Mouse (Mus musculus): Measurements from ENCODE around the gene Zfp654.
A peak's percentile ranks its signal among the peaks of the same experiment; 100 is the strongest.

Gene Zfp654

DNA sequence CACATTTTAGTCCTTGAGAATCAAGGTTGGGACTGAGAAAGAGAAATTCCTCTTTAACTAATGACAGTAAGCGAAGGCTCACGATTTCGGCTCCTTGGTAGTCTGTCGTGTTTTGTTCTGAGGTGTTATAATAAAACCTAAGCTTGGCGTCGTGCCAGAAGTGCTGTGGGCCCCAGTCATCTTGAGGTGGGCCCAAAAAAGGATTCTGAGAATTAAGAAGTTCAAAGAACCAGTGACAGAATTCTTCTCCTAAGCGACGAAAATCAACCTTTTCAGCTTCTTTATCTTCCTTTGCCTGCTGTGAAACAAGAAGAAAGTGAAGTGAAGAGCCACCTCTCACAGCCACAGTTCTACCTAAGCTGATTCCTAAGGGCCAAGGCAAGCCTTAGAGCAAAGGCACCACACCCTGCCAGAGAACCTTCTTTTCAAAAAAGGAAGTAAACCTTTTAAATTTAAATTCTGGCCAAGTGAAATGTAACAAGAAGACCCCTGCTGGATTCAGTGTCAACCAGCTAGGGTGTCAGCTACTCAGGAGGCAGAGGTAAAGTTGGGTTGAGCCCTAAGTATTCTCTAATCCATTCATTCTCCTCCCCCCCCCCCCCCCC, 84.7 kb downstream of the Zfp654 start:
- no peak for DNase-seq (ENCODE audit: low spot score in 2 of 2)

GRCm38 (mm10) chr16:64759245-64759626, 92.2 kb downstream of the Zfp654 start:
- no peak for DNase-seq (ENCODE audit: low spot score in 2 of 2)

GRCm38 (mm10) chr16:64758561-64759244, 92.7 kb downstream of the Zfp654 start:
- DNase-seq (ENCODE audit: low spot score in 2 of 2), result no peak

GRCm38 (mm10) chr16:64757666-64758400, 93.6 kb downstream of the Zfp654 start:
- no peak for DNase-seq (ENCODE audit: low spot score in 2 of 2)

DNA sequence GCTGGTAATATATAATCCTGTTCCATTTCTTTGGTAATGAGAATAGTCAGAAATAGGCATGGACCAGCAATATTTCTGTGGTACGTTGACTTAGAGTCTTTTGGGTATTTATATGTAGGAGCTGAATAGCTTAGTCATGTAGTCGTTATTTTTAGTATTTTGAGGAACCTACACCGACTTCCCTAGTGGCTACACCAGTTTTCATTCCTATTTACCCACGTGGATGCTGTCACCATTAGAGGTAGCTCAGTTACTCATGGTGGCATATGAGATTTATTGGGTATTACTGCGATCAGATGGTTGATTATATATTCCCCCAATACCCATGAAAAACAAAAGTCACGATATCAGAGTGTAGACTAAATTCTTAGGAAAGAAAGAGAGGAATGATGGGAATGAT, 95.1 kb downstream of the Zfp654 start:
- DNase-seq (ENCODE audit: low spot score in 2 of 2), result no peak

GRCm38 (mm10) chr16:64754743-64755139, 96.7 kb downstream of the Zfp654 start:
- no peak for DNase-seq (ENCODE audit: low spot score in 2 of 2)

DNA sequence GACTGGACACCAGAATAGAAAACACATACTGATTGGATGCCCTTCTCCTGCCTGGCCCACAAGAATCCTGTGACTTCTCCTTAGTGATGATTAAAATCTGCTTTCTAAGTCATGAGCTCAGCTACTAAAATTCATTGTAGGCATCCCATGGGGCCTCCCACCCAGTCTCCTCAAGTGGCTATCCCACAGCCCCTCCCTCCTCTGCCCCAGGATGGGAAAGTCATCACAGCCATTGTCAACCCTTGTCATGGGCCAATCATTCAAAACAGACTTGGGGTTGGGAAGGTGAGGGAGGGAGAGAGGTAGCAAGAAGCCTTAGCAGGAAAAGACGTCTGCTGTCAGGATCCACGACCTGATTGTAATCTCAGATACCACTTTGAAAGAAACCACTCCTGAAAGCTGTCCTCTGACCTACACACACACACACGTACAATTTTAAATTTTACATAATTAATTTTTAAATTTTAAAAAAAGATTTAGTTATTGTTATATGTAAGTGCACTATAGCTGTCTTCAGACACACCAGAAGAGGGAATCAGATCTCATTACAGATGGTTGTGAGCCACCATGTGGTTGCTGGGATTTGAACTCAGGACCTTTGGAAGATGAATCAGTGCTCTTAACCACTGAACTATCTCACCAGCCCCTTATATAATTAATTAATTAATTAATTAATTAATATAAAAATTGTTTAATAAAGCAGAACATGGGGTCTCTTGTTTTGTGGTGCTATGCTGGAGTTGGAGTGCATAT, 97.3 kb downstream of the Zfp654 start:
- DNase-seq (ENCODE audit: low spot score in 2 of 2), result no peak

DNA sequence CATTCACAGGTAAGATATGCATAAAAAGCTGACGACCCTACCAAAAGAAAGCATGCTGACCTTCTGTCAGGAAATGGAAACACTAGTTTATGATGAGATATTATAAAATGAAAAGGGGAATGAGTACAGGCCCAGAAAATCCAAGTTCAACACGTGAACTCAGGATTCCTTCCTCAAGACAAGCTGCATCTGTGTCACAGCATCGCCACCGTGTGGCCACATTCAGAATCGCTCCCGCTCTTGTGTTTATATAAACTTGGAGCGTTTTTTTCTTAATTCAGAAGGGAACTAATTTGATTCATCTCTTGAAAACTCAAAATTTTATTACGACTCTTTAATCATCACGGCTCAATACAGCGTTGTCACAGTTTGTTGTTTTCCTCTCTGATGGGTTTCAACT, 103.2 kb downstream of the Zfp654 start:
- peak; percentile 31 to 81 for DNase-seq (ENCODE audit: low spot score in 2 of 2)

- no peak for DNase-seq (ENCODE audit: low spot score in 2 of 2)
Observed at GRCm38 (mm10) chr16:64745089-64745488, 106.4 kb downstream of the Zfp654 start.

- DNase-seq (ENCODE audit: low spot score in 2 of 2), result no peak
Observed at GRCm38 (mm10) chr16:64737289-64737688, 114.2 kb downstream of the Zfp654 start.

Measured in frontal cortex, postnatal 14 days (tissue).